Mouse (Mus musculus) liver, embryonic 14.5 days (tissue): ENCODE data around the gene Brinp1. TPM values are rescaled to one million over a fixed set of nuclear protein-coding genes. Genes with fewer than 3 reads are reported as not detected.

Experiments
- ATAC-seq: fragments of 200-750 bp; cut with Nextera tagmentation; 2 replicates; pipeline ENCODE4 v1.8.0; 2017; ENCODE audit warnings: moderate number of reproducible peaks, mild to moderate bottlenecking, moderate library complexity; ENCODE audit not compliant: insufficient read depth
- DNase-seq, 3 experiments: peaks; one replicate each; pipeline ENCODE4 v3.0.0-alpha.2; 2012 to 2013; ENCODE audit warnings: low read depth in 3 of 3, low spot score in 3 of 3
- H3K27ac ChIP-seq: fragments of 300-500 bp; sonication (generic); 2 replicates; pipeline ENCODE4 v1.5.1; 2014; ENCODE audit warnings: moderate library complexity, mild to moderate bottlenecking, control low read depth, inconsistent platforms
- H3K27me3 ChIP-seq: fragments of 300-500 bp; sonication (generic); 2 replicates; pipeline ENCODE4 v1.6.1; 2014; ENCODE audit warnings: mild to moderate bottlenecking, low read length, moderate library complexity; ENCODE audit not compliant: control insufficient read depth, insufficient read depth
- H3K36me3 ChIP-seq: fragments of 300-500 bp; sonication (generic); replicated peaks from 2 replicates; pipeline ENCODE4 v1.6.1; 2014; ENCODE audit warnings: low read depth; ENCODE audit not compliant: control insufficient read depth, insufficient read depth
- H3K4me1 ChIP-seq, 2 experiments: fragments of 200-500 bp in 1 of 2; fragments of 300-500 bp in 1 of 2; sonication (generic) in 1 of 2; replicated peaks; 2 replicates each; pipeline ENCODE4 v1.6.1; 2012 to 2014; ENCODE audit warnings: antibody characterized with exemption in 1 of 2, inconsistent platforms in 1 of 2, low read length in 1 of 2; ENCODE audit not compliant: control insufficient read depth in 2 of 2, insufficient read depth in 2 of 2
- H3K4me2 ChIP-seq: fragments of 300-500 bp; sonication (generic); 2 replicates; pipeline ENCODE4 v1.6.1; 2014; ENCODE audit warnings: low read depth, mild to moderate bottlenecking, control low read depth, moderate library complexity
- H3K4me3 ChIP-seq, 2 experiments: fragments of 200-500 bp in 1 of 2; fragments of 300-500 bp in 1 of 2; sonication (generic) in 1 of 2; 2 replicates each; pipeline ENCODE4 v1.5.1; 2012 to 2014; ENCODE audit warnings: low read depth in 2 of 2, low read length in 2 of 2, mild to moderate bottlenecking in 2 of 2, control low read depth in 1 of 2, inconsistent platforms in 1 of 2, moderate library complexity in 1 of 2; ENCODE audit not compliant: insufficient read depth in 1 of 2
- H3K9ac ChIP-seq: fragments of 300-500 bp; sonication (generic); replicated peaks from 2 replicates; pipeline ENCODE4 v1.6.1; 2014; ENCODE audit warnings: mild to moderate bottlenecking, control low read depth, moderate library complexity
- H3K9me3 ChIP-seq: fragments of 300-500 bp; sonication (generic); 2 replicates; pipeline ENCODE4 v1.6.1; 2016; ENCODE audit warnings: low read length, mixed read lengths; ENCODE audit not compliant: control insufficient read depth
- CTCF ChIP-seq: IDR thresholded peaks from 2 replicates; pipeline ENCODE4 v1.5.1; 2016; ENCODE audit warnings: antibody characterized with exemption, low read depth, control low read depth
- EP300 ChIP-seq: IDR thresholded peaks from 2 replicates; pipeline ENCODE4 v1.6.1; 2016; ENCODE audit warnings: antibody characterized with exemption, low read depth
- WGBS: fragments of 180-500 bp; shearing (Covaris S2); extraction: QIAGEN DNeasy Blood & Tissue Kit; methylation state at CpG from one replicate; pipeline ENCODE4 v1.1.7; 2014; ENCODE audit not compliant: insufficient replicate concordance; 5-methylcytosine and 5-hydroxymethylcytosine counted together
- polyA plus RNA-seq, 2 experiments: library from polyadenylated mRNA; depleted of rRNA in 1 of 2; stranded (reverse) in 1 of 2; unstranded in 1 of 2; fragments of >200 nt; fragmentation: Nextera tagmentation in 1 of 2; extraction: Ambion mirVana in 1 of 2; gene quantifications; 2 replicates each; pipeline versions ENCODE4 v1.2.1 to v1.2.3; 2012 to 2014

Gene Brinp1
- polyA plus RNA-seq (2012; rRNA removed): 0.15 and 0.17 TPM in 2 replicates
- polyA plus RNA-seq (2014; fragmentation: Nextera tagmentation; extraction: Ambion mirVana): 0.15 and 0.23 TPM in 2 replicates

GRCm38 (mm10) chr4:68954322-68954901 lies at the start of gene Brinp1:
Brinp1 (minus strand) TSS chr4:68954397.
- WGBS: 1% methylated on average over 33 of the region's 33 CpGs
- ATAC-seq: no peak
- Histone ChIP-seq H3K4me1 (no peaks in the 10 kb centered on the region), H3K9me3 (no peaks in the 10 kb centered on the region), H3K27ac (no peak within 1 kb of the TSS), H3K36me3 (no peaks in the 10 kb centered on the region), H3K4me2 (peak within 1 kb of the TSS; percentile 2), H3K9ac (no peak within 1 kb of the TSS), H3K4me3 (peak within 1 kb of the TSS in 1 of 2 experiments; percentile 18; a peak in 3 of 4 replicates), H3K27me3 (peaks cover 5% of the 10 kb centered on the region; the same call in 1 of the 2 replicates)
- no peak for DNase-seq
- TF ChIP-seq EP300: no peak
- TF ChIP-seq CTCF: no peak

- ATAC-seq: no peak
- Histone ChIP-seq H3K36me3 (no peaks in the 10 kb centered on the region), H3K27ac (no peak overlapping the region), H3K4me1 (no peaks in the 10 kb centered on the region), H3K9ac (no peak overlapping the region), H3K27me3 (peaks cover 5% of the 10 kb centered on the region; the same call in 1 of the 2 replicates), H3K4me3 (no peak overlapping the region), H3K9me3 (no peaks in the 10 kb centered on the region), H3K4me2 (no peak overlapping the region)
- DNase-seq: no peak
- no peak for TF ChIP-seq CTCF
- TF ChIP-seq EP300: no peak
- 39% methylated on average over 2 of the region's 2 CpGs for WGBS
Observed at GRCm38 (mm10) chr4:68957265-68957664, 3.1 kb upstream of the Brinp1 start.

- H3K27ac ChIP-seq: no peak overlapping the region
- peak in 2 of 3 experiments; percentile 4 to 9 for DNase-seq
Observed at GRCm38 (mm10) chr4:68955621-68956020, 1.4 kb upstream of the Brinp1 start.

GRCm38 (mm10) chr4:68953667-68954321 lies 403 bp downstream of the Brinp1 start:
- H3K27ac ChIP-seq: no peak overlapping the region
- no peaks in the 10 kb centered on the region for H3K9me3 ChIP-seq
- ATAC-seq (no peak), DNase-seq (no peak)
- peak overlapping the region; percentile 2 for H3K4me2 ChIP-seq
- no peaks in the 10 kb centered on the region for H3K36me3 ChIP-seq
- under 1% methylated on average over 40 of the region's 40 CpGs for WGBS
- H3K27me3 ChIP-seq: peaks cover 5% of the 10 kb centered on the region; the same call in 1 of the 2 replicates
- H3K4me1 ChIP-seq: no peaks in the 10 kb centered on the region
- peak overlapping the region in 1 of 2 experiments; percentile 18; a peak in 3 of 4 replicates for H3K4me3 ChIP-seq
- no peak for TF ChIP-seq EP300
- no peak for TF ChIP-seq CTCF
- no peak overlapping the region for H3K9ac ChIP-seq

More at GRCm38 (mm10) chr4:68955621-68956020, 1.4 kb upstream of the Brinp1 start:
- Histone ChIP-seq H3K4me2 (no peak overlapping the region), H3K4me3 (no peak overlapping the region), H3K9ac (no peak overlapping the region), H3K27me3 (peaks cover 5% of the 10 kb centered on the region; the same call in 1 of the 2 replicates), H3K36me3 (no peaks in the 10 kb centered on the region), H3K4me1 (no peaks in the 10 kb centered on the region), H3K9me3 (no peaks in the 10 kb centered on the region)
- ATAC-seq: no peak
- WGBS: 2% methylated on average over 4 of the region's 4 CpGs
- TF ChIP-seq CTCF (no peak), EP300 (no peak)

- WGBS: 10% methylated on average over 8 of the region's 8 CpGs
Observed at GRCm38 (mm10) chr4:68953131-68953551, 1.1 kb downstream of the Brinp1 start.

More at GRCm38 (mm10) chr4:68953131-68953551, 1.1 kb downstream of the Brinp1 start:
- no peak overlapping the region for H3K4me2 ChIP-seq
- ATAC-seq: no peak
- H3K9ac ChIP-seq: no peak overlapping the region
- H3K4me3 ChIP-seq: 0 out of 4 replicates have a peak overlapping the region, but pooled peaks of 1 of the 2 experiments have one; percentile 18
- H3K9me3 ChIP-seq: no peaks in the 10 kb centered on the region
- DNase-seq: no peak
- no peaks in the 10 kb centered on the region for H3K4me1 ChIP-seq
- no peak overlapping the region for H3K27ac ChIP-seq
- TF ChIP-seq CTCF (no peak), EP300 (no peak)
- no peaks in the 10 kb centered on the region for H3K36me3 ChIP-seq
- peaks cover 5% of the 10 kb centered on the region; the same call in 1 of the 2 replicates for H3K27me3 ChIP-seq
